Mouse (Mus musculus): Measurements from ENCODE around the gene Dnajc1. TPM values are rescaled to one million over a fixed set of nuclear protein-coding genes. Genes with fewer than 3 reads are reported as not detected.

Dnajc1 gene
- polyA plus RNA-seq, 1 experiment from 2014 or later, result 20.8 TPM

DNA sequence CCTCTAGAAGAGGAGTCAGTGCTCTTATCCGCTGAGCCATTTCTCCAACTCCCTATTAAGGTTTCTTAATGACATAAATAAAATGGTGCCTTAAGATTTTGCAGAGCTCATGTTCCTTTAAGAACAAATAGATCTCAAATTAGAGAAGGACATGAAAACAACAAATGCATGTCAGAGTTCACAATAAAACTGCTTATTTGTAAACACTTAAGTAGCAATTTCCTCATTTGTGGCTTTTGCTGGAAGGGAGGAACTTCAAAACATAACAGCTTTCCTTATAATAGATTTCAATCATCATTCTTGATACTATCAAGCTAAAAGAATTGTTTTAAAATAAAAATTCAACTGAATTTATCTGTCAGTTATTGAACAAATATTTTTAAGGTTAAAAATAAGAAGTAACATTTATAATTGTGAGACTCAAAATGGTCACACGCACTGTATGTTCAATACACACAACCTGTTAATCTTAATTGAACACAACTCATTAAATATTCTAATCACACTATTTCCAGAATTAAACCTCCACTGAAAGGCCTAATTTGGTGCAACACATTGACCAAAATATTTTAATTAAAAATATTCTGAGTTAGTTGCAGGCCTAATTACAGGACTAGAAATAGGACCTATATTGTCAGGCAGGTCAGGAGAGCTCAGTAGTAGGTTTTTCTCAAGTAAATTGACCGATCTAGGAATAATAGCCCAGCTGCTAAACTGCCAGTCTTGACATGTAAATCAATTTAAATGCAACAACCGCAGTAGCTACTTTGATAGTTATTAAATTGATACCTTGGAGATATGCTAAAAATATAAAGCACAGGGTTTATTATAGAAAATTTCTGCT is 82.1 kb downstream of the Dnajc1 start:
- H3K4me2 ChIP-seq (ENCODE audit: low read depth, low read length), result no peak overlapping the region
- H3K4me3 ChIP-seq (ENCODE audit: low read depth, low read length), result no peak overlapping the region
- H3K9ac ChIP-seq (replicated peaks; ENCODE audit: low read depth, low read length), result no peak overlapping the region
- ATAC-seq (ENCODE audit: low read depth), result no peak
- H3K27me3 ChIP-seq (ENCODE audit: control insufficient read depth, insufficient read depth, low read length), result no peaks in the 10 kb centered on the region
- no peak overlapping the region for H3K27ac ChIP-seq (ENCODE audit: low read depth, low read length)
- H3K4me1 ChIP-seq (ENCODE audit: control insufficient read depth, insufficient read depth, low read length), result no peaks in the 10 kb centered on the region
- no peaks in the 10 kb centered on the region for H3K9me3 ChIP-seq (ENCODE audit: control insufficient read depth, low read length)
- H3K36me3 ChIP-seq (ENCODE audit: control insufficient read depth, insufficient read depth, low read length), result no peaks in the 10 kb centered on the region
- WGBS, result 59% methylated on average over 4 of the region's 4 CpGs

GRCm38 (mm10) chr2:18307440-18308305 is 85.0 kb downstream of the Dnajc1 start:
- no peaks in the 10 kb centered on the region for H3K27me3 ChIP-seq (ENCODE audit: control insufficient read depth, insufficient read depth, low read length)
- no peaks in the 10 kb centered on the region for H3K36me3 ChIP-seq (ENCODE audit: control insufficient read depth, insufficient read depth, low read length)
- H3K9me3 ChIP-seq (ENCODE audit: control insufficient read depth, low read length), result no peaks in the 10 kb centered on the region
- H3K4me3 ChIP-seq (ENCODE audit: low read depth, low read length), result no peak overlapping the region
- no peak overlapping the region for H3K9ac ChIP-seq (replicated peaks; ENCODE audit: low read depth, low read length)
- no peak for ATAC-seq (ENCODE audit: low read depth)
- H3K27ac ChIP-seq (ENCODE audit: low read depth, low read length), result no peak overlapping the region
- H3K4me2 ChIP-seq (ENCODE audit: low read depth, low read length), result no peak overlapping the region
- WGBS, result 80% methylated on average over 7 of the region's 7 CpGs
- no peaks in the 10 kb centered on the region for H3K4me1 ChIP-seq (ENCODE audit: control insufficient read depth, insufficient read depth, low read length)

DNA sequence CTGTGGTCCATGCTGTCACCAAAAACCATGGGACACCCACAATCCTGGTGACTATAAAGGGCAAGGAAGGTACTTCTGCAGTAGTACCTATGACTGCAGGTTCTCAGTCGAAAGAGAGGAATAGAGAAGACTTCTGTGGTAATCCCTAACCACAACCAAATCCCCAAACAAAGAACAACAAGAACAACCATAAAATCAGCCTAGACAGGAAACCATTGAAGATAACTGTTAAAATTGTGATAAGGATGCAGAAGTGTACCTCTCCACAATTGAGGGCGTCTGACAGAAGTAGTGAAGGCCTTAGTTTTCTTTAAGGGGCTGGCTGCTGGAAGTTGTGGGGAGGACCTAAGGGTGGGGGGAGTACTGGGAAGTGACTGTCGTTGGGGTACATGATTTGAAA is 91.7 kb downstream of the Dnajc1 start:
- no peak for ATAC-seq (ENCODE audit: low read depth)
- Histone ChIP-seq H3K27me3 (ENCODE audit: control insufficient read depth, insufficient read depth, low read length) (no peaks in the 10 kb centered on the region), H3K9me3 (ENCODE audit: control insufficient read depth, low read length) (no peaks in the 10 kb centered on the region), H3K36me3 (ENCODE audit: control insufficient read depth, insufficient read depth, low read length) (no peaks in the 10 kb centered on the region), H3K4me3 (ENCODE audit: low read depth, low read length) (no peak overlapping the region), H3K9ac (replicated peaks; ENCODE audit: low read depth, low read length) (no peak overlapping the region), H3K4me2 (ENCODE audit: low read depth, low read length) (no peak overlapping the region), H3K4me1 (ENCODE audit: control insufficient read depth, insufficient read depth, low read length) (no peaks in the 10 kb centered on the region), H3K27ac (ENCODE audit: low read depth, low read length) (no peak overlapping the region)
- 91% methylated on average over 3 of the region's 3 CpGs for WGBS

DNA sequence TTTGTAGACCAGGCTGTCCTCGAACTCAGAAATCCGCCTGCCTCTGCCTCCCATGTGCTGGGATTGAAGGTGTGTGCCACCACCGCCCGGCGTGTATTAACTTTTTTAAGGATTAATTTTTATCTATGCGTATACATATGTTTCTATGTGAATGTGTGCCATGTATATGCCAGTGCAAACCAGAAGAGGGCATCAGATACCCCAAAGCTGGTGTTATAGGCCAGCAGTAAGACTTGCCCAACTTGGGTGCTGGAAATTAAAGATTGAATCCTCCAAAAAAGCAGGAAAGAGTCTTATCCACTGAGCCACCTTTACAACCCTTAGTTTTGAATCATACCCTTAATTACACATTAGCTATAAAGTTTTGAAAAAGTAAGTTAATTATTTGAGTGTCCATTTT is 107.5 kb downstream of the Dnajc1 start:
- ATAC-seq (ENCODE audit: low read depth), result no peak
- no peaks in the 10 kb centered on the region for H3K27me3 ChIP-seq (ENCODE audit: control insufficient read depth, insufficient read depth, low read length)
- H3K4me2 ChIP-seq (ENCODE audit: low read depth, low read length), result no peak overlapping the region
- H3K27ac ChIP-seq (ENCODE audit: low read depth, low read length), result no peak overlapping the region
- no peaks in the 10 kb centered on the region for H3K4me1 ChIP-seq (ENCODE audit: control insufficient read depth, insufficient read depth, low read length)
- WGBS, result 96% methylated on average over 6 of the region's 6 CpGs
- H3K36me3 ChIP-seq (ENCODE audit: control insufficient read depth, insufficient read depth, low read length), result no peaks in the 10 kb centered on the region
- H3K9ac ChIP-seq (replicated peaks; ENCODE audit: low read depth, low read length), result no peak overlapping the region
- H3K4me3 ChIP-seq (ENCODE audit: low read depth, low read length), result no peak overlapping the region
- no peaks in the 10 kb centered on the region for H3K9me3 ChIP-seq (ENCODE audit: control insufficient read depth, low read length)

- 97% methylated on average over 1 of the region's 1 CpGs for WGBS
- H3K27ac ChIP-seq (ENCODE audit: low read depth, low read length), result no peak overlapping the region
These were observed 126.9 kb downstream of the Dnajc1 start for GRCm38 (mm10) chr2:18265736-18266135.

DNA sequence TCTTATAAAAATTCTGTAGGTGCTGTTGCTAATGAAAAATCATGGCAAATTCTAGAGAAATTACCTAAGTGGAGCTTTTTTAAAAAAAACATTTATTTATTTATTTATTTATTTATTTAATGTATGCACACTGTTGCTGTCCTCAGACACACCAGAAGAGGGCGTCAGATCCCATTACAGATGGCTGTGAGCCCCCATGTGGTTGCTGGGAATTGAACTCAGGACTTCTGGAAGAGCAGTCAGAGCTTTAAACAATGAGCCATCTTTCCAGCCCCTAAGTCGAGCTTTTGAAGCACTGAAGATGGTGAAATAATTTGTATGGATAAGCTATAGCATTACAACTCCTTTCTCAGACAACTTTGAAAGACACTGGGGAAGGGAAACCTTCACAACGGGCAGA is 128.1 kb downstream of the Dnajc1 start:
- Histone ChIP-seq H3K4me1 (ENCODE audit: control insufficient read depth, insufficient read depth, low read length) (no peaks in the 10 kb centered on the region), H3K27ac (ENCODE audit: low read depth, low read length) (no peak overlapping the region), H3K4me3 (ENCODE audit: low read depth, low read length) (no peak overlapping the region), H3K27me3 (ENCODE audit: control insufficient read depth, insufficient read depth, low read length) (no peaks in the 10 kb centered on the region), H3K9ac (replicated peaks; ENCODE audit: low read depth, low read length) (no peak overlapping the region), H3K4me2 (ENCODE audit: low read depth, low read length) (no peak overlapping the region), H3K36me3 (ENCODE audit: control insufficient read depth, insufficient read depth, low read length) (no peaks in the 10 kb centered on the region), H3K9me3 (ENCODE audit: control insufficient read depth, low read length) (no peaks in the 10 kb centered on the region)
- 86% methylated on average over 3 of the region's 3 CpGs for WGBS
- no peak for ATAC-seq (ENCODE audit: low read depth)

More at GRCm38 (mm10) chr2:18265736-18266135, 126.9 kb downstream of the Dnajc1 start:
- ATAC-seq (ENCODE audit: low read depth), result no peak
- Histone ChIP-seq H3K9me3 (ENCODE audit: control insufficient read depth, low read length) (no peaks in the 10 kb centered on the region), H3K4me2 (ENCODE audit: low read depth, low read length) (no peak overlapping the region), H3K27me3 (ENCODE audit: control insufficient read depth, insufficient read depth, low read length) (no peaks in the 10 kb centered on the region), H3K4me3 (ENCODE audit: low read depth, low read length) (no peak overlapping the region), H3K36me3 (ENCODE audit: control insufficient read depth, insufficient read depth, low read length) (no peaks in the 10 kb centered on the region), H3K9ac (replicated peaks; ENCODE audit: low read depth, low read length) (no peak overlapping the region), H3K4me1 (ENCODE audit: control insufficient read depth, insufficient read depth, low read length) (no peaks in the 10 kb centered on the region)

GRCm38 (mm10) chr2:18262298-18262697 is 130.3 kb downstream of the Dnajc1 start:
- no peak for ATAC-seq (ENCODE audit: low read depth)
- Histone ChIP-seq H3K9me3 (ENCODE audit: control insufficient read depth, low read length) (no peaks in the 10 kb centered on the region), H3K9ac (replicated peaks; ENCODE audit: low read depth, low read length) (no peak overlapping the region), H3K4me2 (ENCODE audit: low read depth, low read length) (no peak overlapping the region), H3K4me3 (ENCODE audit: low read depth, low read length) (no peak overlapping the region), H3K4me1 (ENCODE audit: control insufficient read depth, insufficient read depth, low read length) (no peaks in the 10 kb centered on the region), H3K27ac (ENCODE audit: low read depth, low read length) (no peak overlapping the region), H3K27me3 (ENCODE audit: control insufficient read depth, insufficient read depth, low read length) (no peaks in the 10 kb centered on the region), H3K36me3 (ENCODE audit: control insufficient read depth, insufficient read depth, low read length) (no peaks in the 10 kb centered on the region)
- 40% methylated on average over 1 of the region's 1 CpGs for WGBS

GRCm38 (mm10) chr2:18249224-18249623 is 143.4 kb downstream of the Dnajc1 start:
- Histone ChIP-seq H3K36me3 (ENCODE audit: control insufficient read depth, insufficient read depth, low read length) (no peaks in the 10 kb centered on the region), H3K9me3 (ENCODE audit: control insufficient read depth, low read length) (no peaks in the 10 kb centered on the region)
- ATAC-seq (ENCODE audit: low read depth), result no peak

GRCm38 (mm10) chr2:18235524-18235923 is 157.1 kb downstream of the Dnajc1 start:
- Histone ChIP-seq H3K27ac (ENCODE audit: low read depth, low read length) (no peak overlapping the region), H3K4me2 (ENCODE audit: low read depth, low read length) (no peak overlapping the region), H3K9me3 (ENCODE audit: control insufficient read depth, low read length) (no peaks in the 10 kb centered on the region; the same call in 1 of the 2 replicates), H3K4me1 (ENCODE audit: control insufficient read depth, insufficient read depth, low read length) (0 out of 2 replicates have a peak, but pooled peaks cover 4% of the 10 kb centered on the region), H3K9ac (replicated peaks; ENCODE audit: low read depth, low read length) (no peak overlapping the region), H3K27me3 (ENCODE audit: control insufficient read depth, insufficient read depth, low read length) (no peaks in the 10 kb centered on the region), H3K36me3 (ENCODE audit: control insufficient read depth, insufficient read depth, low read length) (no peaks in the 10 kb centered on the region), H3K4me3 (ENCODE audit: low read depth, low read length) (no peak overlapping the region)
- 96% methylated on average over 5 of the region's 5 CpGs for WGBS
- no peak for ATAC-seq (ENCODE audit: low read depth)

More at GRCm38 (mm10) chr2:18249224-18249623, 143.4 kb downstream of the Dnajc1 start:
- Histone ChIP-seq H3K27me3 (ENCODE audit: control insufficient read depth, insufficient read depth, low read length) (no peaks in the 10 kb centered on the region), H3K4me1 (ENCODE audit: control insufficient read depth, insufficient read depth, low read length) (no peaks in the 10 kb centered on the region), H3K4me3 (ENCODE audit: low read depth, low read length) (no peak overlapping the region), H3K27ac (ENCODE audit: low read depth, low read length) (no peak overlapping the region), H3K4me2 (ENCODE audit: low read depth, low read length) (no peak overlapping the region), H3K9ac (replicated peaks; ENCODE audit: low read depth, low read length) (no peak overlapping the region)
- 89% methylated on average over 3 of the region's 3 CpGs for WGBS

Measured in neural tube, embryonic 14.5 days (tissue).